Mouse (Mus musculus) heart, embryonic 10.5 days (tissue): ENCODE results near the gene Zfp276. TPM values are rescaled to one million over a fixed set of nuclear protein-coding genes. Genes with fewer than 3 reads are reported as not detected.
"Not testable (repeated sequence)": the region's sequence is repeated elsewhere in the genome, so short reads cannot be mapped to it uniquely, and the experiment has no call there.

Experiments
- DNase-seq: peaks from one replicate; pipeline ENCODE4 v3.0.0-alpha.2; 2017; ENCODE audit warnings: low spot score
- H3K27ac ChIP-seq: fragments of 300-500 bp; sonication (generic); 2 replicates; pipeline ENCODE4 v1.5.1; 2016; ENCODE audit warnings: mild to moderate bottlenecking
- H3K27me3 ChIP-seq: fragments of 300-500 bp; sonication (generic); 2 replicates; pipeline ENCODE4 v1.6.1; 2016; ENCODE audit warnings: mild to moderate bottlenecking; ENCODE audit not compliant: poor library complexity, insufficient read depth, severe bottlenecking
- H3K36me3 ChIP-seq: fragments of 300-500 bp; sonication (generic); 2 replicates; pipeline ENCODE4 v1.6.1; 2016; ENCODE audit warnings: mild to moderate bottlenecking, moderate library complexity
- H3K4me1 ChIP-seq: fragments of 300-500 bp; sonication (generic); 2 replicates; pipeline ENCODE4 v1.6.1; 2016; ENCODE audit warnings: mild to moderate bottlenecking
- H3K4me3 ChIP-seq: fragments of 300-500 bp; sonication (generic); 2 replicates; pipeline ENCODE4 v1.5.1; 2016; ENCODE audit warnings: mild to moderate bottlenecking, moderate library complexity
- H3K9me3 ChIP-seq: fragments of 300-500 bp; sonication (generic); 2 replicates; pipeline ENCODE4 v1.6.1; 2016; ENCODE audit warnings: mild to moderate bottlenecking, moderate library complexity
- WGBS: fragments of 180-500 bp; shearing (Covaris S2); methylation state at CpG from one replicate; pipeline ENCODE4 v1.1.7; 2016; 5-methylcytosine and 5-hydroxymethylcytosine counted together
- polyA plus RNA-seq: library from polyadenylated mRNA; unstranded; fragments of >200 nt; fragmentation: Nextera tagmentation; extraction: Ambion mirVana; gene quantifications from 2 replicates; pipeline ENCODE4 v1.2.1, GENCODE M21; 2016

Gene Zfp276
- polyA plus RNA-seq, 1 experiment from 2014 or later, result 21.4 TPM

DNA sequence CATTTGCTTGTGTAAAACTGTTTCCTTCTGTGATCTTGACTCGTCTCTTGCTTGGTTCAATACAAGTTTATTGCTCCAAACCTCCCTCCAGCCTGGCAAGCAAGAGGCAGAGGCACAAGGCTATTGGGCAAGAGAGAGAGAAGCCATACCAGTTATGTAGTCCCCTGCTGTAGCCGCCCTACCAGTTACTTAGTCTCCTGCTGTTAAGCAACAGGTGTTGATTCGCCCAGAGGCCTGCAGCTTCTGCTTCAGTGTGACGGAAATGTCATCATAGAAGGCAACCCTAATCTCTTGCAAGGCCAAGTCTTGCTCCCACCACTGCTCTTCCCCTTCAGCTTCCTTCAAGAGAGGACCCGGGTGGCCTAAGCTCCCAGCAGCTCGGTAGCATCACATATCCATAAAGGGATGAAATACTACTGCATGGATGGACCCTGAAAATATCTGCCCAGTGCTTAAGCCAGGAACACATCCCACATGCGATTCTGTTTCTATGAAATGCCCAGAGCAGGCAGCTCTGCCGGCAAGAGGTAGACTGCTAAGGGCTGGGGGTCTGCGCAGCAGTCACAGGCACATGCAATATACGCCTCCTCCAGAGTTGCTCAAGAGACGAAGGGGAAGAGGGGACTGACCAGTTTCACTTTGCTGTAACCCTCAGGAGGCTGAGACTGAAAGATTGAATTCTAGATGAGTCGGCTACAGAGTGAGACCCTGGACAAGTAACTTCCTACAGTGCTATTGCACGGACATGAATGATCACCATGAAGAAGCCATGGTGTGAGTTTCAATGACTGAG, 26.5 kb downstream of the Zfp276 start:
- Histone ChIP-seq H3K27ac (no peak overlapping the region), H3K4me1 (peaks cover 16% of the 10 kb centered on the region; the same call in 1 of the 2 replicates), H3K4me3 (no peak overlapping the region), H3K27me3 (no peaks in the 10 kb centered on the region), H3K9me3 (no peaks in the 10 kb centered on the region), H3K36me3 (peaks cover 51% of the 10 kb centered on the region)
- DNase-seq, result no peak
- WGBS, result 83% methylated on average over 13 of the region's 13 CpGs

DNA sequence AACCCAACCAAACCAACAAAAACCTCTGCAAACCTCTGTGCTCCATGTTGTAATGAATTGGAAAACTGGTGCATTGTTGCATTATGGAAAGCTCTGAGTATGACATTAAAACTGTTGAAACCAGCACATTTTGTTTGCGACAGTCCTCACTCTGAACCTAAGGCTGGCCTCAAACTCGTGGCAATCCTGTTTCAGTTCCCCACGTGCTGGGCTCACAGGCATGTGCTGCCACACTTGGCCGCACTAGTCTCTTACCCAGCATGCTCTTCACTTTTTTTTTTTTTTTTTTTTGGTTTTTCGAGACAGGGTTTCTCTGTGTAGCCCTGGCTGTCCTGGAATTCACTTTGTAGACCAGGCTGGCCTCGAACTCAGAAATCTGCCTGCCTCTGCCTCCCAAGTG, 29.0 kb downstream of the Zfp276 start:
- peaks cover 15% of the 10 kb centered on the region; the same call in 1 of the 2 replicates for H3K4me1 ChIP-seq
- not testable (repeated sequence) for H3K27me3 ChIP-seq, H3K27ac ChIP-seq, H3K4me3 ChIP-seq, H3K9me3 ChIP-seq, DNase-seq
- peaks cover 59% of the 10 kb centered on the region for H3K36me3 ChIP-seq
- 90% methylated on average over 5 of the region's 6 CpGs for WGBS

GRCm38 (mm10) chr8:123283991-123284390, 30.0 kb downstream of the Zfp276 start:
- Histone ChIP-seq H3K27ac (no peak overlapping the region), H3K36me3 (peaks cover 61% of the 10 kb centered on the region), H3K27me3 (no peaks in the 10 kb centered on the region), H3K9me3 (no peaks in the 10 kb centered on the region), H3K4me1 (peaks cover 11% of the 10 kb centered on the region; the same call in 1 of the 2 replicates), H3K4me3 (no peak overlapping the region)
- no peak for DNase-seq
- WGBS, result 83% methylated on average over 7 of the region's 7 CpGs

GRCm38 (mm10) chr8:123284493-123284892, 30.5 kb downstream of the Zfp276 start:
- Histone ChIP-seq H3K36me3 (peaks cover 66% of the 10 kb centered on the region), H3K27me3 (no peaks in the 10 kb centered on the region), H3K27ac (no peak overlapping the region), H3K9me3 (no peaks in the 10 kb centered on the region), H3K4me1 (peaks cover 11% of the 10 kb centered on the region; the same call in 1 of the 2 replicates), H3K4me3 (no peak overlapping the region)
- WGBS, result 54% methylated on average over 5 of the region's 5 CpGs
- DNase-seq, result no peak

DNA sequence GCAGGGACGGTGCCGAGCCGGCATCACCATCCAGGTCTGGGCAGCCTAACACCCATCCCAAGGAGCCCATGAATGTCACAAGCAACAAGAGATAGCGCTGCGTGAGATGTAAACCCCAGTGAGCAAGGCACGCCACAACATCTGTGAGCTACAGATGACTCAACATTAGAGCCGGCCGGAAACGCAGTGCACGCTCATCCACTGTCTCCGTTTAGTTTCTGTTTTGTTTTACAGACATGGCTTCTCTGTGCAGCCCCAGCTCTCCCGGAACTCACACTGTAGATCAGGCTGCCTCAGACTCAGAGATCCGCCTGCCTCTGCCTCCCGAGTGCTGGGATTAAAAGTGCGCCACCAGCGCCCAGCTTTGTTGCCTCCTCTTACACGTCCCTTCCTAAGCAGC, 33.4 kb downstream of the Zfp276 start:
- WGBS, result 94% methylated on average over 17 of the region's 17 CpGs
- peaks cover 64% of the 10 kb centered on the region for H3K36me3 ChIP-seq

GRCm38 (mm10) chr8:123290166-123290565, 36.2 kb downstream of the Zfp276 start:
- 80% methylated on average over 4 of the region's 4 CpGs for WGBS
- Histone ChIP-seq H3K27me3 (no peaks in the 10 kb centered on the region), H3K4me3 (no peak overlapping the region), H3K27ac (no peak overlapping the region), H3K4me1 (peaks cover 6% of the 10 kb centered on the region), H3K9me3 (no peaks in the 10 kb centered on the region), H3K36me3 (peaks cover 80% of the 10 kb centered on the region)
- DNase-seq, result no peak

More for the DNA sequence above, 33.4 kb downstream of the Zfp276 start:
- Histone ChIP-seq H3K4me3 (no peak overlapping the region), H3K27ac (no peak overlapping the region), H3K27me3 (no peaks in the 10 kb centered on the region), H3K9me3 (no peaks in the 10 kb centered on the region), H3K4me1 (peaks cover 17% of the 10 kb centered on the region)
- DNase-seq, result no peak

DNA sequence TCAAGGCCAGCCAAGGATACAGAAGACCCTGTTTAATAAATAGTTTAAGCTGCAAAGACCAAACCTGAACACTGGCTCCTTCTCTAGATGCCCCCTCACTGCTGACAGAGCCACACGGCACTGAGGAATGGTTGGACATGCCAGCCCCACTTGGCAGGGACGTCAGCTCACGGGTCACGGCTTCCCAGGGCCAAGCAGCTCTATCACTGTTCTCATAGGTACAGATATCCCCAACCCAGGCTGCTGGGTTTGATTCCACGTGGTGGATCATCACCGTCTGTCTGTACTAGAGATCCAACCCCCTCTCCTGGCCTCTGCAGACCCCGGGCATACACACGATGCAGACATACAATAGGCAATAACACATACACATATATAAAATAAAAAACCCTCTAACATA, 36.7 kb downstream of the Zfp276 start:
- Histone ChIP-seq H3K4me3 (no peak overlapping the region), H3K27ac (no peak overlapping the region), H3K36me3 (peaks cover 85% of the 10 kb centered on the region), H3K4me1 (peaks cover 6% of the 10 kb centered on the region), H3K9me3 (no peaks in the 10 kb centered on the region), H3K27me3 (no peaks in the 10 kb centered on the region)
- no peak for DNase-seq
- WGBS, result 96% methylated on average over 8 of the region's 8 CpGs

GRCm38 (mm10) chr8:123291716-123292115, 37.7 kb downstream of the Zfp276 start:
- H3K27ac ChIP-seq, result peak overlapping the region; percentile 16; the same call in 1 of the 2 replicates
- WGBS, result 55% methylated on average over 8 of the region's 8 CpGs
- H3K4me3 ChIP-seq, result no peak overlapping the region

GRCm38 (mm10) chr8:123292281-123292680, 38.3 kb downstream of the Zfp276 start:
- H3K27ac ChIP-seq, result no peak overlapping the region
- H3K4me3 ChIP-seq, result no peak overlapping the region
- WGBS, result 86% methylated on average over 3 of the region's 3 CpGs
- H3K4me1 ChIP-seq, result peaks cover 6% of the 10 kb centered on the region
- no peak for DNase-seq
- H3K9me3 ChIP-seq, result no peaks in the 10 kb centered on the region
- H3K27me3 ChIP-seq, result no peaks in the 10 kb centered on the region
- peaks cover 87% of the 10 kb centered on the region for H3K36me3 ChIP-seq

More at GRCm38 (mm10) chr8:123291716-123292115, 37.7 kb downstream of the Zfp276 start:
- Histone ChIP-seq H3K4me1 (peaks cover 6% of the 10 kb centered on the region), H3K9me3 (no peaks in the 10 kb centered on the region), H3K36me3 (peaks cover 87% of the 10 kb centered on the region), H3K27me3 (no peaks in the 10 kb centered on the region)
- DNase-seq, result no peak

DNA sequence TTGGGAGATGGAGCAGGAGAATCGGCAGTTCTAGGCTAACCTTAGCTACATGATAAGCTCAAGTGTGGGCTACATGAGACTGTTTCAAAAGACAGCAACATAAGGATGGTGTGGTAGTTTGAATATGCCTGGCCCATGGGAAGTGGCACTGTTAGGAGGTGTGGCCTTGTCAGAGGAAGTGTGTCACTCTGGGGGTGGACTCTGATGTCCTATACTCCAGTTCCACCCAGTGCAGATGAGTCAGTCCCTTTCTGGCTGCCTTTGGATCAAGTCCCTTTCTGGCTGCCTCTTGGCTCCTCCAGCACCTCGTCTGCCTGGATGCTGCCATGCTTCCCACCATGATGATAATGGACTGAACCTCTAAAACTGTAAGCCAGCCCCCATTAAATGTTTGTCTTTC, 38.8 kb downstream of the Zfp276 start:
- 87% methylated on average over 2 of the region's 2 CpGs for WGBS
- Histone ChIP-seq H3K36me3 (peaks cover 86% of the 10 kb centered on the region), H3K4me3 (no peak overlapping the region), H3K27ac (no peak overlapping the region), H3K4me1 (peaks cover 6% of the 10 kb centered on the region), H3K9me3 (no peaks in the 10 kb centered on the region), H3K27me3 (no peaks in the 10 kb centered on the region)
- no peak for DNase-seq

GRCm38 (mm10) chr8:123298301-123298700, 44.3 kb downstream of the Zfp276 start:
- H3K9me3 ChIP-seq, result no peaks in the 10 kb centered on the region

DNA sequence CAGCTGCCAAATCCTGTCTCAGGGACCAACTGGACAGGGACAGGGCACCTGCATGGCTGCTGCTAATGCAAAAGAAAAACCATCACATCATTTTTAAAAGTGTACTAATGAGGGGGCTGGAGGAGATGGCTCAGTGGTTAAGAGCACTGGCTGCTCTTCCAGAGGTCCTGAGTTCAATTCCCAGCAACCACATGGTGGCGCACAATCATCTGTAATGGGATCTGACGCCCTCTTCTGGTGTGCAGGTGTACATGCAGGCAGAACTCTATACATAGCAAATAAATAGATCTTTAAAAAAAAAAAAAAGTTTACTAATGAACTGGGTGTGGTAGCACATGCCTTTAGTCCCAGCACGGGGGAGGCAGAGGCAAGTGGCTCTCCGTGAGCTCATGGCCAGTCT, 54.7 kb downstream of the Zfp276 start:
- Histone ChIP-seq H3K36me3 (peaks cover 68% of the 10 kb centered on the region), H3K4me3 (no peak overlapping the region)
- WGBS, result 63% methylated on average over 4 of the region's 4 CpGs

More at GRCm38 (mm10) chr8:123298301-123298700, 44.3 kb downstream of the Zfp276 start:
- no peaks in the 10 kb centered on the region for H3K27me3 ChIP-seq
- WGBS, result 93% methylated on average over 11 of the region's 11 CpGs
- H3K4me1 ChIP-seq, result no peaks in the 10 kb centered on the region
- no peak overlapping the region for H3K4me3 ChIP-seq
- peaks cover 64% of the 10 kb centered on the region for H3K36me3 ChIP-seq
- no peak for DNase-seq
- no peak overlapping the region for H3K27ac ChIP-seq

GRCm38 (mm10) chr8:123317781-123318466, 63.9 kb downstream of the Zfp276 start:
- Histone ChIP-seq H3K36me3 (peaks cover 4% of the 10 kb centered on the region), H3K27me3 (no peaks in the 10 kb centered on the region), H3K27ac (peak overlapping the region; percentile 89), H3K9me3 (no peaks in the 10 kb centered on the region), H3K4me3 (peak overlapping the region; percentile 81), H3K4me1 (peaks cover 21% of the 10 kb centered on the region)
- 8% methylated on average over 21 of the region's 21 CpGs for WGBS
- DNase-seq, result no peak

More for the DNA sequence above, 54.7 kb downstream of the Zfp276 start:
- no peak overlapping the region for H3K27ac ChIP-seq
- no peaks in the 10 kb centered on the region for H3K27me3 ChIP-seq
- no peak for DNase-seq
- H3K9me3 ChIP-seq, result no peaks in the 10 kb centered on the region
- peaks cover 3% of the 10 kb centered on the region; the same call in 1 of the 2 replicates for H3K4me1 ChIP-seq
